ENCODE assay signal across 12 mouse cellular contexts in the genomic region with DNA sequence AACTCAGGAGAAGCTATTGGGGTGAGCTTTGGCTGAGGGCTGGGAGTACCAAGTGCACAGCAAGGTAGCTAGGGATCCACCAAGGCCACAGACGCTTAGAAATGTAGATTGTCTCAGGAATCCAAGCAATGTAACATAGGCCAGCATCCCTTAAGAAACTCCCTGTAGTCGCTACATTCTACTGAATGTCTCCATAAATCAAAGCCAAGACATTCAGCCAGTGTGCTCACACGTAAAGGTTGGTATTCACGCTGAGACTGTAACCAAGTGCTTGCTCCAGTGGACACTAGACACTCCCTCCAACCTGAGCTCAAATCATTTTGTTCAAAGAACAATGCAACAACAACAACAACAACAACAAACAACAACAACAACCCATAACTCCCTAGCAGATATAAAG.
DNase-seq lines count a peak whose midpoint lies in the region; ATAC-seq and TF ChIP-seq lines count a peak whose summit lies in the region.
"Had no signal": no experiment of that assay in that cellular context is flagged by ENCODE, and none has a peak within 500 bp of the region (broad histone marks: within the 10 kb centered on the region; RNA-seq: fewer than 3 reads in every experiment).

No protein-coding gene starts in this region.

- DNase-seq in forebrain, embryonic 10.5 days (ENCODE audit: extremely low spot score, low spot score) = no peak
- no peak for DNase-seq in forebrain, postnatal 0 days
- DNase-seq in kidney, postnatal 0 days (ENCODE audit: low spot score) = peak; percentile 59
- DNase-seq in kidney, adult 8-10 months = no peak
- no peak for DNase-seq in limb, embryonic 10.5 days (ENCODE audit: low spot score)
- no peak for DNase-seq in left cerebral cortex, adult 9 months (ENCODE audit: low spot score in 2 of 2)
- no peak for DNase-seq in liver
- DNase-seq: cerebellum, adult 9-11 months; gastrocnemius, postnatal 14 days; lung, postnatal 14 days; right cerebral cortex, postnatal 4 days had no signal

- H3K9ac ChIP-seq in forebrain, postnatal 0 days = no peak overlapping the region
- H3K9ac ChIP-seq in kidney, postnatal 0 days (ENCODE audit: low read depth, low read length) = no peak overlapping the region
- no peak overlapping the region for H3K9ac ChIP-seq in neural tube, embryonic 15.5 days (replicated peaks)

- no peaks in the 10 kb centered on the region for H3K27me3 ChIP-seq in forebrain, embryonic 10.5 days (ENCODE audit: poor library complexity, severe bottlenecking)
- no peaks in the 10 kb centered on the region for H3K27me3 ChIP-seq in forebrain, postnatal 0 days (ENCODE audit: insufficient read depth, low read length)
- H3K27me3 ChIP-seq in kidney, postnatal 0 days (ENCODE audit: insufficient read depth, low read length) = no peaks in the 10 kb centered on the region
- no peaks in the 10 kb centered on the region for H3K27me3 ChIP-seq in limb, embryonic 10.5 days (ENCODE audit: low read depth, poor library complexity, severe bottlenecking)
- no peaks in the 10 kb centered on the region for H3K27me3 ChIP-seq in neural tube, embryonic 15.5 days (replicated peaks)

- H3K27ac ChIP-seq in forebrain, embryonic 10.5 days = peak overlapping the region; percentile 48
- H3K27ac ChIP-seq in forebrain, postnatal 0 days (ENCODE audit: low read depth, low read length) = no peak overlapping the region; the same call in 1 of the 2 replicates
- H3K27ac ChIP-seq in kidney, postnatal 0 days = 0 out of 2 replicates have a peak overlapping the region, but pooled peaks have one; percentile 19
- H3K27ac ChIP-seq in limb, embryonic 10.5 days = peak overlapping the region; percentile 66
- peak overlapping the region; percentile 38 for H3K27ac ChIP-seq in neural tube, embryonic 15.5 days (replicated peaks)

- H3K4me2 ChIP-seq in forebrain, postnatal 0 days (ENCODE audit: low read depth) = no peak overlapping the region
- no peak overlapping the region for H3K4me2 ChIP-seq in kidney, postnatal 0 days (ENCODE audit: low read length)
- H3K4me2 ChIP-seq in neural tube, embryonic 15.5 days = no peak overlapping the region

- no peaks in the 10 kb centered on the region for H3K9me3 ChIP-seq in forebrain, embryonic 10.5 days
- H3K9me3 ChIP-seq in forebrain, postnatal 0 days (ENCODE audit: low read length) = no peaks in the 10 kb centered on the region
- no peaks in the 10 kb centered on the region for H3K9me3 ChIP-seq in kidney, postnatal 0 days (replicated peaks; ENCODE audit: low read length)
- no peaks in the 10 kb centered on the region for H3K9me3 ChIP-seq in limb, embryonic 10.5 days (replicated peaks)
- H3K9me3 ChIP-seq in neural tube, embryonic 15.5 days (replicated peaks) = no peaks in the 10 kb centered on the region

- peaks cover 12% of the 10 kb centered on the region for H3K4me1 ChIP-seq in forebrain, embryonic 10.5 days
- H3K4me1 ChIP-seq in forebrain, postnatal 0 days (ENCODE audit: insufficient read depth) = no peaks in the 10 kb centered on the region
- no peaks in the 10 kb centered on the region for H3K4me1 ChIP-seq in kidney, postnatal 0 days (replicated peaks; ENCODE audit: insufficient read depth, low read length)
- peaks cover 19% of the 10 kb centered on the region for H3K4me1 ChIP-seq in limb, embryonic 10.5 days
- H3K4me1 ChIP-seq in neural tube, embryonic 15.5 days = peaks cover 22% of the 10 kb centered on the region

- H3K4me3 ChIP-seq in forebrain, embryonic 10.5 days = no peak overlapping the region
- no peak overlapping the region for H3K4me3 ChIP-seq in forebrain, postnatal 0 days (ENCODE audit: low read depth, low read length)
- H3K4me3 ChIP-seq in kidney, postnatal 0 days (replicated peaks; ENCODE audit: low read depth, low read length) = no peak overlapping the region
- no peak overlapping the region for H3K4me3 ChIP-seq in limb, embryonic 10.5 days
- H3K4me3 ChIP-seq in neural tube, embryonic 15.5 days (replicated peaks) = no peak overlapping the region

- WGBS in forebrain, embryonic 10.5 days = 90% methylated on average over 4 of the region's 4 CpGs
- 86% methylated on average over 4 of the region's 4 CpGs for WGBS in forebrain, postnatal 0 days
- WGBS in kidney, postnatal 0 days = 31% methylated on average over 4 of the region's 4 CpGs
- WGBS in limb, embryonic 10.5 days = 72% methylated on average over 4 of the region's 4 CpGs
- 37% methylated on average over 4 of the region's 4 CpGs for WGBS in neural tube, embryonic 15.5 days

- H3K36me3 ChIP-seq in forebrain, embryonic 10.5 days (replicated peaks) = no peaks in the 10 kb centered on the region
- no peaks in the 10 kb centered on the region for H3K36me3 ChIP-seq in forebrain, postnatal 0 days (ENCODE audit: insufficient read depth)
- no peaks in the 10 kb centered on the region for H3K36me3 ChIP-seq in kidney, postnatal 0 days (ENCODE audit: insufficient read depth, low read length)
- H3K36me3 ChIP-seq in limb, embryonic 10.5 days = no peaks in the 10 kb centered on the region
- no peaks in the 10 kb centered on the region for H3K36me3 ChIP-seq in neural tube, embryonic 15.5 days

- no peak for TF ChIP-seq CTCF in forebrain, postnatal 0 days (IDR thresholded peaks at IDR 0.05; ENCODE audit: low read depth)
- no peak for TF ChIP-seq CTCF in kidney, postnatal 0 days (IDR thresholded peaks at IDR 0.05; ENCODE audit: low read depth)

- no peak for ATAC-seq in forebrain, postnatal 0 days
- ATAC-seq in kidney, postnatal 0 days (replicated peaks; ENCODE audit: low FRiP score, low read depth) = no peak
- no peak for ATAC-seq in neural tube, embryonic 15.5 days (ENCODE audit: low FRiP score)
